Mouse (Mus musculus): Measurements from ENCODE around the gene Dgkz.

Dgkz gene

GRCm38 (mm10) chr2:91960459-91960858, 15.2 kb downstream of the Dgkz start:
- no peak for DNase-seq (ENCODE audit: low spot score in 2 of 2)

DNA sequence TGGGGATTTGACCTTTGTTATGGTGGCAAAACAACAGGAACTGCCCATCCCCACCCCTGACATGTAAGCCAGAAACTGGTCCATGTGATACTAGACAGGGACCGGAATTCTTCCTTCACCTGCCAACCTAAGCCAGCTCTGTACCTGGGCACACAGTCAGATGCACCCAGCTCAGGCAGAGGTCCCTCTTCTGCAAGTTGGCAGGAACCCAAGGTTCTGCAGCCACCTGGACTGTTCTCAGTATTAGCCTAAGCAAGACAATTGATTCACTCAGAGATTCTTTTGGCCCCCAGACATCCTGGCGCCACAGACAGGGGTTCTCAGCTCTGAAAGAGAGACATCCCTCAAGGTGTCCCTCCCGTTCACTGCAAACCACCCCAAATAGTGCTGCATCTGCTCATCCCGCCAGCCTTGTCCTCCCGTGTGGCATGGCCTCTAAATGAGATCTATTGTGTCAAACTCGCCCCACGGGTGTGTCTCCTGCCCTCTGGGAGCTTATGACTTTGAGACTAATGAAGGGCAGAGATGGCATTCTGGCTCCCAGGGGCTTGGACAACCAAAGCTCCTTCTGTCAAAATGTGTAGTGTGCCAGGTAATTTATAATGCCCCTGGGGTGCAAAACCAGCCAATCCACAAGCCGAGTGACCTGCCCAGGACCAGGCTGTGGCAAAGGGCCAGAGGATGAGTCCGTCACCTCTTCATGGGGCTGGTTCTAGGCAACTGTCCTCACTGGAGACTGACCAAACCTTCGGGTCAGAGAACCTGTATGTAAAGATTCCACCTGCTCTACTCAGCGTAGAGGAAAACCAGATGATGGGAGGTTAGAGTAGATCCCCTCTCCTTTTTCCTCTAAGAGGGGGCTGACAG, 15.9 kb downstream of the Dgkz start:
- DNase-seq (ENCODE audit: low spot score in 2 of 2) = no peak

DNA sequence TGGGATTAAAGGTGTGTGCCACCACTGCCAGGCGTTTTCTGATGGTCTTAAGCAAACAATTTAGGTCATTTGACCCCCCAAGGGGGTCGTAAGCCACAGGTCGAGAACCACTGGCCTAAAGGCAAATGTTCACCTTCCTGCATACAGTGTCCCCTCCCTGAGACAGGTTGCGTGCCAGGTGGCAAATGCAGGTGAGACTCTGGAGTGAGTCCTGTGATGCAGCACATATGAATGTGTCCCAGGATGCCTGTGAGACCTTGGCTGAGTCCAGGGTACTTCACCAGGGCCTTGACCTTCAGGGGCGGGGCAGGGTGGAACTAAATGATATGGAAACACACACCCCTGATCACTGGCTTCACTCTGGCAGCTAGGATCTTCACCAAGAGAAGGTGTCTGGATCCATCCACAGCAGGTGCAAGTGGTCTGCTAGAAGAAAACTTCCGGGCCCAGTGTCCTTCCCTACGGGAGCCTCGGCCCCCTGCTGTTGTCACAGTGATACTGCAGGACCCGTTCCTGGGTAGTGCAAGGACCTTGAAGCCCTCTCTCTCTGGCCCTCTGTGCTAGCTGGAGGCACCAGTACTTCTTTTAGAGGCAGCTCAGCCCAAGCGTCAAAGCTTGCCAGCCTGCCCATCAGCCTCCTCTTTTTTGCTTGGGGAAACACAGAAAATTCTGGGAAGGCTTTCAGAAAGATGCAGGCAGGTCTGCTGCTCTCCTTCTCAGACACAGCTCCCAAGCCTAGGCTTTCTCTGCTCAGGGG, 16.8 kb downstream of the Dgkz start:
- peak in 1 of 2 experiments; percentile 54 for DNase-seq (ENCODE audit: low spot score in 2 of 2)

DNA sequence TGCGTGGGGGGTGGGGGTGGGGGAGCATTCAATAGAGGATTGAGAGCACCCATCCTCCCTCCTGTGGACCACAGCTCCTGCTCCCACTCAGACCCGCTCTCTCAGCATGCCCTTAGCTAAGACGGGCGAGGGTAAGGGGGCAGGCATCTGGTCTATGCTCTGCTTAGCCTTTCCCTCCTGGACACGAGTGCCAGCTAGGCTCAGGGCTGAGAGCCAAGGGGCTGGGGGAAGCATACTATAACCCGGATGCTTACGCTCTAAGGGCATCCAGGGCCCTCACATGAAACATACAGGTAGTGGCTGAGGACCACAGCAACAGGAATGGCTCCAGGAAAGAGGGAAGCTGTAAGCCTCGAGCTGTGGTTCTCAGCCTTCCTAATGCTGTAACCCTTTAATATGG, 17.6 kb downstream of the Dgkz start:
- DNase-seq (ENCODE audit: low spot score in 2 of 2) = no peak

- no peak for DNase-seq (ENCODE audit: low spot score in 2 of 2)
Measured at GRCm38 (mm10) chr2:91957096-91957495, 18.6 kb downstream of the Dgkz start.

- DNase-seq (ENCODE audit: low spot score in 2 of 2) = no peak
Measured at GRCm38 (mm10) chr2:91955875-91956274, 19.8 kb downstream of the Dgkz start.

- DNase-seq (ENCODE audit: low spot score in 2 of 2) = no peak
Measured at GRCm38 (mm10) chr2:91955121-91955591, 20.5 kb downstream of the Dgkz start.

- DNase-seq (ENCODE audit: low spot score in 2 of 2) = no peak
Measured at GRCm38 (mm10) chr2:91953825-91954224, 21.8 kb downstream of the Dgkz start.

DNA sequence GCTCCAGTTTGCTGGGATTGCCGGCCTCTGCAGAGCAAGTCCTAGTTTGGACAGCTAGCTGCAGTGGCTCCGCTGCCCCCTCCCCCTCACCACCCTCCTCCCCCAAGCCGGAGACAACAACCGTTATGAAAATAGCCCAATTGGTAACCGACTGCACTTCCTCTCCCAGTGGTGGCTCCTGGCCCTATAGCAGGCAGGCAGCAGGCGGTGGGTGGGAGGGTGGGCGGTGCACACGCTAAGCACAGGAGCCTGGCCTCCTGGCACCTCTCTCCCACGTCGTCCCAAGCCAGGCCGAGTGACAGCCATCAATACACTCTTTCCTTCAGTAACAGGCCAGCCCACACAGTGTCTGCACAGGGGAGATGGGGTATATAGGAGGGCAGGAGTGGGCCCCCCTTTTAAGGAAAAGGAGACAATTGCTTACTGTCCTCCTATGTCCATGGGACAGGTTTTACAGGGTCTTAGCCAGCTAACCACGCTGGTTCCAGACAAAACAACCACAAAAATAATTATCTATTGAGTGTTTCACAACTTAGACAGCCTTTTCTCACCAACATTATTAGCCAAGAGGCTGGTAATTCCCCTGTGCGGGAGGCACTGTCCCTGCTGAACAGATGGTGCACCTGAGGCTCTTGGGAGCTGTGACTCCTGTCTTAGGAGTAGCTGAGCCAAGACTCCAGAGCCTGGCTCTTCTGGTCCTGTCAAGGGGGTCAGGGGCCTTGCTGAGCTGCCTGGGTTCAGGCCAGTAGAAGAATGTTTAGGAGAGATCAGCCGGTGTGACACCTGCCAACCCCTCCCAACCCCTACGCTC, 25.2 kb downstream of the Dgkz start:
- DNase-seq (ENCODE audit: low spot score in 2 of 2) = no peak

DNA sequence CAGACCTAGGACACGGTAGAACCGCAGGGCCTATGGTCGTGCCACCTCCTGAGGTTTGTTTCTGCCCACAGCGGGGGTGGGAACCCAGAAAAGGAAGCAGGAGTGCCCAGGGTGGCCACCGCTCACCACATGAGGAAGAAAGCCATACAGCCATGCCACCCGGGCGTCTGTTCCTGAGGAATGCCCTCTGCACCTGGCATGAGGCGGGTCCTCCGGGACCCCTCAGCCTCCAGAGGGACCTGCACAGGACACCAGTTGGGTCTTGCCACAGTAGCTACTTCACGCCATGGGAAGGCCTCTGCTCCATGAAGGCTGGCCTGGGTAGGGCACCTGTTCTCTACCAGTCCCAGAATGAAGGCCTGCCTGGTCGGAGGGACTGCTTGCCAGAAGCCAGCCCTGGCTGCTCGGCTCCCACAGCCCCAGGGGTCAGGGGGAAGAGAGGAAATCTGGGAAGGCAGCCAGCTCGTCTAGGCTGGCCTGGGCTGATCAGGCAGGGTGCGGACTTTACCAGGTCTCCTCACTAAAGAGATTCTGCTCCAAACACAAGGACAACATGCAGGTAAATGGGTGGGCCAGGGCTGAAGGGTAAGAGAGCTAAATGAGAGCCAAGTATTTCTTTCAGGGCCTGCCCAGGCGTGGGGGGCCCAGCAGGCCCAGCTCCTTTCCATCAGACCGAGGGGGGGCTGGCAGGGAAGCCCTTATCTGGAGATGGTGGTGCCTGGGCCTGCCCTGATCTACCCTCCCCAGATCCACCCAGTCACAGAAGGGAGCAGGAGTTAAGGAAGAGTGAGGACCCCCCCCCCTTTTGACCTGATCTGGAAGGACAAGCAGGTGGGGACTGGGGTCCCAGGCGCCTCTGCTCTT, 26.0 kb downstream of the Dgkz start:
- DNase-seq (ENCODE audit: low spot score in 2 of 2) = no peak

DNA sequence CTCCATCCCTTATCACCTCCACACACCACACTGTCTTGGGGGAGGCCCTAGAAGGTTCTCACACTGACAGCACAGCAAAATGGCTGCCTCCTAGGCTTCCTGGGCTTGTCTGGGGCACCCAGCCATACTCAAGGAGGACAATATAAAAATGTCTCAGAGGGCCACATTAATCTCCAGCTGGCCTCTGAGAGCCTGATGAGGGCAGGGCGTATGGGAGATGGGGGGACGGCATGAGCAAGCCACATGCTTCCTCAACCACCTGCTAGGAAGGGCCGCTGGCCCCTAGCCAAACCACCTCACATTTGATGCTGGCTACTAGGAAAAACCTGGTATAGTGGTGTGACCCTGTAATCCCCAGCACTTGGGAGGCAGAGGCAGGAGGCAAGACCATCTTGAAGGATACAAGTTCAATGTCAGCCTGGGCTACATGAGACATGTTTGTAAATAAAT, 26.8 kb downstream of the Dgkz start:
- no peak for DNase-seq (ENCODE audit: low spot score in 2 of 2)

DNA sequence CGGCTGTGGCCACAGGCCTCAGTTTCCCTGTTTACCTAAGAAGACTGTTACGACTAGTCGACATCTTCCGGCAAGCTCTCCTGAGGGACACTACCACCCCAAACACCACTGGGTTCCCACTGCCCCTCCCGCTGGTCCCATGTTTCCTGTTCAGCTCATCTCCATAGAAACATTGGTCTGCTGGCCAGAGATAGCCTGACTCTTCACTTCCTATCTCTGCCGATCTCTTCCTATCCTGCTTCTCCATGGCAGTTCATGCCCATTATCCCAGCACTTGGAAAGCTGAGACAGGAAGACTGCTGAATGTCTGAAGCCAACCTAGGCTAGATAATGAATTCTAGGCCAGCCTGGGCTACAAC, 27.5 kb downstream of the Dgkz start:
- no peak for DNase-seq (ENCODE audit: low spot score in 2 of 2)

GRCm38 (mm10) chr2:91947397-91948150, 28.1 kb downstream of the Dgkz start:
- no peak for DNase-seq (ENCODE audit: low spot score in 2 of 2)

- no peak for DNase-seq (ENCODE audit: low spot score in 2 of 2)
Measured at GRCm38 (mm10) chr2:91946836-91947235, 28.8 kb downstream of the Dgkz start.

GRCm38 (mm10) chr2:91945483-91945882, 30.2 kb downstream of the Dgkz start, which contains the start of gene Gm9821:
Gene Gm9821 (plus strand): TSS chr2:91945703.
- no peak for DNase-seq (ENCODE audit: low spot score in 2 of 2)

DNA sequence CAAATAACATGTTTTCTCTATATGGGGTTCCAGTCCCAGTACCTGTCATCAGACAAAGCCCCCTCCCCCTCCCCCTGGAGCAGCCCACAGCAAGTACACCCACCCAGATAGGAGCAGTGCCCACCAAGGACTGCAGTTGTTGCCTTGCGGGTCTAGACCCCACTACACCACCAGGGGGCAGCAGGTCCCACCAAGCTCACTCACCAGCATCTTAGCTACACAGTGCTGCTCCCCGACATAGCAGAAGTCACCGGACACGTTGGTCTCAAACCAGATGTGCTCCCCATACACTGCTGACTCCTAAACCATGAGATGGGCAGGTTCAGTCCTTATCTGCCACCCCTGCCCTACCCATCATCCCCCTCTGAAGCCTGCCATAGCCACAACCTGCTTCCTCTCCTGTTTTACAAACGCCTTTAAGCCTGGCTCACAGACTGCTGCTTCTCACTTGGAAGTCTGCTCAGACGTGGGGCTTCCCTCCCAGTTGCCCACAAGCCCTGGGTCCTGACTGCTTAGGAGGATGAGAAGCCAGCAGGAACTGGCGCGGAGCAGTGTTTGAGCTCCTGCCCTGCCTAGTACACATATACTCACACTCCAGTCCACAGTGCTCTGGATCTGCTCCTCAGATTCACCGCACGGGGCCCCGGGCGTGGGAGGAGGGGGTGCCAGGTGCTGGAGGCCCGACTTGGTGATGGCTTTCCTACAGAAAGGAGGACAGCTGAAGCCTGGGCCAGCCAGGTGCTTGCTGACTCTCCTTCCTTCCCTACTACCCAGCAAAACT, 31.3 kb downstream of the Dgkz start:
- peak in 1 of 2 experiments; percentile 86 for DNase-seq (ENCODE audit: low spot score in 2 of 2)

GRCm38 (mm10) chr2:91942356-91942755, 33.3 kb downstream of the Dgkz start:
- DNase-seq (ENCODE audit: low spot score in 2 of 2) = no peak

- DNase-seq (ENCODE audit: low spot score in 2 of 2) = no peak
Measured at GRCm38 (mm10) chr2:91939303-91939935, 36.2 kb downstream of the Dgkz start.

DNA sequence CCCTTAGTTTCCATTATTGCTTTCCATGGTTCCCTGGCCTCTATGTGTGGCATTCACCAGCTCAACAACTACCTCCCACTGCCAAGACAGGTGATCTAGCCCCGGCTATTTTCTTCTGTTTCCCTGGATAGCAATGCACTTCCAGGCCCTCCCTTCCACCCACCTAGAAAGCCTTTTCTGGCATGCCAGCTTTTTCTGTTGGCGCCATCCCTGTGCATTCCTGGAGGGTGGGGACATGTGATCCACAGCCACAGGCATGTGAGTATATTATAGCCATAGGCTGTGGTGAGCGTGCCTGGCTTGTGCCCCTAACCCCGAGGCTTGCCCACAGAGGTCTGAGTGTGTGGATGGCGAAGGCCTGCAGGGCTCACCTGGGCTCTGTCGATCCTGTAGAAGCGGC, 39.5 kb downstream of the Dgkz start:
- no peak for DNase-seq (ENCODE audit: low spot score in 2 of 2)
